Mouse (Mus musculus) MEL (cell line): ENCODE data around the gene Setdb2. TPM values are rescaled to one million over a fixed set of nuclear protein-coding genes. Genes with fewer than 3 reads are reported as not detected.
A peak's percentile ranks its signal among the peaks of the same experiment; 100 is the strongest.

Source experiments
- DNase-seq: peaks from one replicate; pipeline ENCODE4 v3.0.0; 2011; ENCODE audit warnings: low read depth, low spot score
- H3K27ac ChIP-seq: 2 replicates; pipeline ENCODE4 v1.5.1; 2012; ENCODE audit warnings: low read depth, mild to moderate bottlenecking, control low read depth, low read length, moderate library complexity; ENCODE audit not compliant: control insufficient read depth
- H3K27me3 ChIP-seq, 2 experiments: fragments of 150-350 bp in 1 of 2; sonication (generic) in 1 of 2; 2 replicates each; pipeline ENCODE4 v1.6.1; 2012; ENCODE audit warnings: low read length in 2 of 2, mild to moderate bottlenecking in 2 of 2, improper control_type of control experiment in 1 of 2, moderate library complexity in 1 of 2; ENCODE audit not compliant: insufficient read depth in 2 of 2, control insufficient read depth in 1 of 2
- H3K36me3 ChIP-seq, 2 experiments: 2 replicates each; pipeline ENCODE4 v1.6.1; 2012 to 2014; ENCODE audit warnings: low read length in 2 of 2, improper control_type of control experiment in 1 of 2, inconsistent platforms in 1 of 2, mild to moderate bottlenecking in 1 of 2; ENCODE audit not compliant: insufficient read depth in 2 of 2, control insufficient read depth in 1 of 2
- H3K4me1 ChIP-seq, 2 experiments: fragments of 150-350 bp in 1 of 2; sonication (generic) in 1 of 2; 2 replicates each; pipeline ENCODE4 v1.6.1; 2012; ENCODE audit warnings: low read length in 2 of 2, improper control_type of control experiment in 1 of 2, mild to moderate bottlenecking in 1 of 2; ENCODE audit not compliant: insufficient read depth in 2 of 2, control insufficient read depth in 1 of 2
- H3K4me3 ChIP-seq, 2 experiments: fragments of 150-350 bp in 1 of 2; sonication (generic) in 1 of 2; 2 replicates each; pipeline ENCODE4 v1.5.1; 2012; ENCODE audit warnings: low read depth in 2 of 2, low read length in 2 of 2, mild to moderate bottlenecking in 2 of 2, moderate library complexity in 2 of 2, control low read depth in 1 of 2, improper control_type of control experiment in 1 of 2; ENCODE audit not compliant: control insufficient read depth in 1 of 2, insufficient read depth in 1 of 2
- H3K79me2 ChIP-seq: 2 replicates; pipeline ENCODE4 v1.6.1; 2012; ENCODE audit warnings: mild to moderate bottlenecking, low read length, moderate library complexity; ENCODE audit not compliant: control insufficient read depth, poor library complexity, insufficient read depth
- H3K9ac ChIP-seq: 2 replicates; pipeline ENCODE4 v1.6.1; 2012; ENCODE audit warnings: low read depth, mild to moderate bottlenecking, control low read depth, low read length, moderate library complexity; ENCODE audit not compliant: control insufficient read depth, poor library complexity, severe bottlenecking
- H3K9me3 ChIP-seq: fragments of 150-350 bp; sonication (generic); replicated peaks from 2 replicates; pipeline ENCODE4 v1.6.1; 2012; ENCODE audit warnings: mild to moderate bottlenecking, low read length, improper control_type of control experiment, moderate library complexity; ENCODE audit not compliant: insufficient read depth
- BHLHE40 ChIP-seq: IDR thresholded peaks from 2 replicates; pipeline ENCODE4 v1.6.1; 2012; ENCODE audit warnings: low read depth, mild to moderate bottlenecking, inconsistent platforms, low read length, improper control_type of control experiment, borderline replicate concordance
- CHD1 ChIP-seq: IDR thresholded peaks from 2 replicates; pipeline ENCODE4 v1.6.1; 2012; ENCODE audit warnings: low read depth, mild to moderate bottlenecking, inconsistent platforms, low read length, improper control_type of control experiment
- CHD2 ChIP-seq: IDR thresholded peaks from 2 replicates; pipeline ENCODE4 v1.6.1; 2011; ENCODE audit warnings: low read length, improper control_type of control experiment
- CTCF ChIP-seq, 3 experiments: IDR thresholded peaks in 2 of 3; conservative IDR thresholded peaks in 1 of 3; 2 replicates each; pipeline ENCODE4 v1.5.1; 2011 to 2012; ENCODE audit warnings: low read length in 3 of 3, low read depth in 2 of 3, mild to moderate bottlenecking in 2 of 3, improper control_type of control experiment in 1 of 3, inconsistent platforms in 1 of 3, mixed read lengths in 1 of 3, moderate library complexity in 1 of 3; ENCODE audit not compliant: control insufficient read depth in 1 of 3, insufficient read depth in 1 of 3, poor library complexity in 1 of 3, severe bottlenecking in 1 of 3
- E2F4 ChIP-seq: IDR thresholded peaks from 2 replicates; pipeline ENCODE4 v1.6.1; 2011; ENCODE audit warnings: low read depth, low read length, improper control_type of control experiment, borderline replicate concordance
- ELF1 ChIP-seq: IDR thresholded peaks from 2 replicates; pipeline ENCODE4 v1.6.1; 2014; ENCODE audit warnings: low read depth, mild to moderate bottlenecking, inconsistent platforms, low read length, improper control_type of control experiment, moderate library complexity
- EP300 ChIP-seq, 2 experiments: IDR thresholded peaks; 2 replicates each; pipeline ENCODE4 v1.6.1; 2011; ENCODE audit warnings: improper control_type of control experiment in 2 of 2, low read length in 2 of 2, low read depth in 1 of 2, mild to moderate bottlenecking in 1 of 2
- ETS1 ChIP-seq: IDR thresholded peaks from 2 replicates; pipeline ENCODE4 v1.6.1; 2012; ENCODE audit warnings: low read depth, mild to moderate bottlenecking, inconsistent platforms, low read length, improper control_type of control experiment, moderate library complexity
- GABPA ChIP-seq: IDR thresholded peaks from 2 replicates; pipeline ENCODE4 v1.6.1; 2012; ENCODE audit warnings: low read depth, mild to moderate bottlenecking, inconsistent platforms, low read length, improper control_type of control experiment, moderate library complexity
- GATA1 ChIP-seq: IDR thresholded peaks from 2 replicates; pipeline ENCODE4 v1.6.1; 2011; ENCODE audit warnings: low read depth, low read length, improper control_type of control experiment
- KAT2A ChIP-seq: conservative IDR thresholded peaks from 2 replicates; pipeline ENCODE4 v1.6.1; 2012; ENCODE audit warnings: low read depth, low read length, improper control_type of control experiment, inconsistent platforms
- MAFK ChIP-seq: IDR thresholded peaks from 2 replicates; pipeline ENCODE4 v1.6.1; 2011; ENCODE audit warnings: low read depth, mild to moderate bottlenecking, low read length, improper control_type of control experiment, borderline replicate concordance
- MAZ ChIP-seq: IDR thresholded peaks from 2 replicates; pipeline ENCODE4 v1.6.1; 2012; ENCODE audit warnings: low read depth, mild to moderate bottlenecking, inconsistent platforms, low read length, improper control_type of control experiment
- MEF2A ChIP-seq: IDR thresholded peaks from 2 replicates; pipeline ENCODE4 v1.6.1; 2014; ENCODE audit warnings: low read depth, mild to moderate bottlenecking, inconsistent platforms, low read length, improper control_type of control experiment; ENCODE audit not compliant: poor library complexity, insufficient replicate concordance, severe bottlenecking; ENCODE audit errors: extremely low read depth
- MXI1 ChIP-seq: IDR thresholded peaks from 2 replicates; pipeline ENCODE4 v1.6.1; 2011; ENCODE audit warnings: mild to moderate bottlenecking, low read depth, low read length, improper control_type of control experiment
- MYC ChIP-seq: IDR thresholded peaks from 2 replicates; pipeline ENCODE4 v1.6.1; 2011; ENCODE audit warnings: low read depth, mild to moderate bottlenecking, low read length, improper control_type of control experiment, moderate library complexity
- NELFE ChIP-seq: IDR thresholded peaks from 2 replicates; pipeline ENCODE4 v1.6.1; 2011; ENCODE audit warnings: low read depth, low read length, improper control_type of control experiment
- NRF1 ChIP-seq: IDR thresholded peaks from 2 replicates; pipeline ENCODE4 v1.6.1; 2014; ENCODE audit warnings: low read depth, mild to moderate bottlenecking, inconsistent platforms, low read length, improper control_type of control experiment, moderate library complexity; ENCODE audit not compliant: poor library complexity, insufficient read depth, severe bottlenecking
- POLR2A ChIP-seq, 2 experiments: IDR thresholded peaks; 2 replicates each; pipeline ENCODE4 v1.6.1; 2011 to 2012; ENCODE audit warnings: low read length in 2 of 2, mild to moderate bottlenecking in 2 of 2, control low read depth in 1 of 2, improper control_type of control experiment in 1 of 2, low read depth in 1 of 2, moderate library complexity in 1 of 2; ENCODE audit not compliant: control insufficient read depth in 1 of 2, insufficient read depth in 1 of 2, poor library complexity in 1 of 2
- POLR2AphosphoS2 ChIP-seq: IDR thresholded peaks from 2 replicates; pipeline ENCODE4 v1.6.1; 2011; ENCODE audit warnings: low read length, improper control_type of control experiment
- POLR2AphosphoS5 ChIP-seq: IDR thresholded peaks from 2 replicates; pipeline ENCODE4 v1.6.1; 2012; ENCODE audit warnings: low read depth, borderline replicate concordance, mild to moderate bottlenecking, inconsistent platforms, low read length, moderate library complexity, mixed read lengths
- RAD21 ChIP-seq: IDR thresholded peaks from 2 replicates; pipeline ENCODE4 v1.6.1; 2011; ENCODE audit warnings: mild to moderate bottlenecking, low read depth, low read length, improper control_type of control experiment
- RCOR1 ChIP-seq: IDR thresholded peaks from 2 replicates; pipeline ENCODE4 v1.6.1; 2012; ENCODE audit warnings: low read depth, mild to moderate bottlenecking, inconsistent platforms, low read length, improper control_type of control experiment
- SIN3A ChIP-seq: IDR thresholded peaks from 2 replicates; pipeline ENCODE4 v1.6.1; 2012; ENCODE audit warnings: low read length, improper control_type of control experiment, inconsistent platforms
- SMC3 ChIP-seq: IDR thresholded peaks from 2 replicates; pipeline ENCODE4 v1.6.1; 2011; ENCODE audit warnings: low read depth, low read length, improper control_type of control experiment
- TAL1 ChIP-seq: IDR thresholded peaks from 2 replicates; pipeline ENCODE4 v1.6.1; 2012; ENCODE audit warnings: mild to moderate bottlenecking, inconsistent platforms, low read length, moderate library complexity, mixed read lengths
- TBP ChIP-seq: IDR thresholded peaks from 2 replicates; pipeline ENCODE4 v1.8.0; 2011; ENCODE audit warnings: low read depth, low read length, improper control_type of control experiment
- TCF12 ChIP-seq: IDR thresholded peaks from 2 replicates; pipeline ENCODE4 v1.6.1; 2014; ENCODE audit warnings: low read depth, mild to moderate bottlenecking, inconsistent platforms, low read length, improper control_type of control experiment, moderate library complexity
- UBTF ChIP-seq: IDR thresholded peaks from 2 replicates; pipeline ENCODE4 v1.6.1; 2012; ENCODE audit warnings: low read depth, mild to moderate bottlenecking, inconsistent platforms, low read length, improper control_type of control experiment, moderate library complexity, borderline replicate concordance; ENCODE audit not compliant: insufficient read depth
- USF1 ChIP-seq: IDR thresholded peaks from 2 replicates; pipeline ENCODE4 v1.6.1; 2014; ENCODE audit warnings: low read depth, mild to moderate bottlenecking, inconsistent platforms, low read length, improper control_type of control experiment, moderate library complexity
- USF2 ChIP-seq, 2 experiments: IDR thresholded peaks; 2 replicates each; pipeline ENCODE4 v1.6.1; 2011 to 2012; ENCODE audit warnings: improper control_type of control experiment in 2 of 2, low read length in 2 of 2, borderline replicate concordance in 1 of 2, inconsistent platforms in 1 of 2, low read depth in 1 of 2, mild to moderate bottlenecking in 1 of 2; ENCODE audit not compliant: insufficient read depth in 1 of 2
- ZKSCAN1 ChIP-seq: IDR thresholded peaks from 2 replicates; pipeline ENCODE4 v1.6.1; 2012; ENCODE audit warnings: low read depth, mild to moderate bottlenecking, inconsistent platforms, low read length, improper control_type of control experiment, moderate library complexity
- ZMIZ1 ChIP-seq: IDR thresholded peaks from 2 replicates; pipeline ENCODE4 v1.6.1; 2012; ENCODE audit warnings: low read depth, mild to moderate bottlenecking, inconsistent platforms, low read length, improper control_type of control experiment, moderate library complexity
- ZNF384 ChIP-seq: IDR thresholded peaks from 2 replicates; pipeline ENCODE4 v1.6.1; 2012; ENCODE audit warnings: low read depth, mild to moderate bottlenecking, inconsistent platforms, low read length, improper control_type of control experiment
- polyA plus RNA-seq, 2 experiments: library from polyadenylated mRNA; stranded (reverse) in 1 of 2; unstranded in 1 of 2; fragments of >175 nt in 1 of 2; fragments of >200 nt in 1 of 2; gene quantifications; 2 replicates each; pipeline versions ENCODE4 v1.2.1 to v1.2.4; 2012; ENCODE audit warnings: low replicate concordance in 2 of 2, low read depth in 1 of 2; ENCODE audit not compliant: insufficient read length in 2 of 2, insufficient read depth in 1 of 2, missing spikeins in 1 of 2
- total RNA-seq: library from RNA; depleted of rRNA; stranded (reverse); fragments of 300-350 nt; gene quantifications from 2 replicates; pipeline ENCODE4 v1.2.3, GENCODE M21; 2012; rRNA removed

Gene Setdb2
- total RNA-seq (18.3 and 20.2 TPM in 2 replicates), polyA plus RNA-seq (10 to 100 TPM in 1 of 2 experiments, not detected in 1; 10.8 TPM)

- H3K27ac ChIP-seq: peak within 1 kb of the TSS; percentile 89
- H3K4me3 ChIP-seq: peak within 1 kb of the TSS; percentile 87 to 91
- no peaks in the 10 kb centered on the region for H3K9me3 ChIP-seq
- peak within 1 kb of the TSS; percentile 94 for H3K9ac ChIP-seq
- peaks cover 26% of the 10 kb centered on the region for H3K79me2 ChIP-seq
- peaks cover 0 to 25% of the 10 kb centered on the region in 2 experiments; a peak in 3 of 4 replicates for H3K36me3 ChIP-seq
- peak; percentile 96 for DNase-seq
- no peaks in the 10 kb centered on the region for H3K27me3 ChIP-seq
- peaks cover 9 to 12% of the 10 kb centered on the region in 2 experiments for H3K4me1 ChIP-seq
- TF ChIP-seq RAD21 (no peak), TBP (peak; percentile 77), NRF1 (no peak), POLR2AphosphoS2 (peak; percentile 90), MYC (no peak), POLR2A (IDR thresholded peaks at IDR 0.05; ENCODE audit: control insufficient read depth in 1 of 2, insufficient read depth in 1 of 2, low read depth in 1 of 2, low read length in 2 of 2, poor library complexity in 1 of 2) (peak; percentile 86 to 94), ZKSCAN1 (no peak), EP300 (IDR thresholded peaks at IDR 0.05; ENCODE audit: low read depth in 1 of 2, low read length in 2 of 2) (0 out of 4 replicates have a peak, but pooled peaks of 1 of the 2 experiments have one; percentile 18), USF2 (IDR thresholded peaks at IDR 0.05; ENCODE audit: borderline replicate concordance in 1 of 2, insufficient read depth in 1 of 2, low read depth in 1 of 2, low read length in 2 of 2) (no peak), TCF12 (peak; percentile 54; the same call in 1 of the 2 replicates), CHD1 (no peak), GATA1 (no peak), POLR2AphosphoS5 (no peak), KAT2A (no peak; the same call in 1 of the 2 replicates), MEF2A (no peak), USF1 (no peak), MAZ (peak; percentile 50; the same call in 1 of the 2 replicates), UBTF (no peak), E2F4 (peak; percentile 76; the same call in 1 of the 2 replicates), ZMIZ1 (peak; percentile 94), ELF1 (peak; percentile 70), NELFE (peak; percentile 92), SMC3 (no peak), RCOR1 (no peak), TAL1 (no peak), ZNF384 (no peak; the same call in 1 of the 2 replicates), MAFK (no peak), CHD2 (peak; percentile 81), SIN3A (peak; percentile 64), ETS1 (0 out of 2 replicates have a peak, but pooled peaks have one; percentile 8), CTCF (IDR thresholded peaks at IDR 0.05 in 2 of 3, conservative IDR thresholded peaks at IDR 0.05 in 1 of 3; ENCODE audit: control insufficient read depth in 1 of 3, insufficient read depth in 1 of 3, low read depth in 2 of 3, low read length in 3 of 3, poor library complexity in 1 of 3, severe bottlenecking in 1 of 3) (no peak), BHLHE40 (no peak), MXI1 (peak; percentile 70), GABPA (no peak)
Observed at GRCm38 (mm10) chr14:59440558-59441471, at the start of gene Setdb2, which contains the start of gene Cab39l. TSS of gene Setdb2 (minus strand) at chr14:59440884. TSS of gene Cab39l (plus strand) at chr14:59440972.
